Mouse (Mus musculus): ENCODE measurements at regions not wholly inside any gene's neighbourhood (a gene's known extent, or its start where the extent isn't known, plus 50 kb on each side); places are given as distances from the start of the nearest gene placed in this dataset.

- Histone ChIP-seq H3K27me3 (no peaks in the 10 kb centered on the region), H3K36me3 (no peaks in the 10 kb centered on the region), H3K27ac (replicated peaks) (no peak overlapping the region), H3K4me3 (no peak overlapping the region), H3K4me1 (no peaks in the 10 kb centered on the region), H3K9ac (replicated peaks) (no peak overlapping the region), H3K9me3 (no peaks in the 10 kb centered on the region), H3K4me2 (replicated peaks) (no peak overlapping the region)
- WGBS: 75% methylated on average over 4 of the region's 4 CpGs
- ATAC-seq (ENCODE audit: low FRiP score, low read depth): no peak
Measured at GRCm38 (mm10) chr8:115515647-115516046, 191.9 kb downstream of the Maf start.

- Histone ChIP-seq H3K9ac (replicated peaks) (no peak overlapping the region), H3K27me3 (no peaks in the 10 kb centered on the region), H3K4me1 (no peaks in the 10 kb centered on the region), H3K4me3 (no peak overlapping the region), H3K4me2 (replicated peaks) (no peak overlapping the region), H3K27ac (replicated peaks) (no peak overlapping the region), H3K36me3 (no peaks in the 10 kb centered on the region), H3K9me3 (no peaks in the 10 kb centered on the region)
- ATAC-seq (ENCODE audit: low FRiP score, low read depth): no peak
- WGBS: 78% methylated on average over 3 of the region's 3 CpGs
Measured at GRCm38 (mm10) chr8:115514485-115514884, 193.1 kb downstream of the Maf start.

GRCm38 (mm10) chr8:115507180-115507579 lies 200.4 kb downstream of the Maf start:
- H3K4me1 ChIP-seq: no peaks in the 10 kb centered on the region
- no peak overlapping the region for H3K9ac ChIP-seq (replicated peaks)
- WGBS: 91% methylated on average over 4 of the region's 4 CpGs
- H3K4me3 ChIP-seq: no peak overlapping the region
- no peak overlapping the region for H3K27ac ChIP-seq (replicated peaks)
- no peaks in the 10 kb centered on the region for H3K9me3 ChIP-seq
- H3K36me3 ChIP-seq: no peaks in the 10 kb centered on the region
- no peaks in the 10 kb centered on the region for H3K27me3 ChIP-seq
- no peak for ATAC-seq (ENCODE audit: low FRiP score, low read depth)
- no peak overlapping the region for H3K4me2 ChIP-seq (replicated peaks)

GRCm38 (mm10) chr8:115506741-115507140 lies 200.9 kb downstream of the Maf start:
- ATAC-seq (ENCODE audit: low FRiP score, low read depth): no peak
- Histone ChIP-seq H3K9ac (replicated peaks) (no peak overlapping the region), H3K4me1 (no peaks in the 10 kb centered on the region), H3K27me3 (no peaks in the 10 kb centered on the region), H3K27ac (replicated peaks) (no peak overlapping the region), H3K36me3 (no peaks in the 10 kb centered on the region), H3K4me3 (no peak overlapping the region), H3K4me2 (replicated peaks) (no peak overlapping the region), H3K9me3 (no peaks in the 10 kb centered on the region)
- WGBS: 77% methylated on average over 10 of the region's 10 CpGs

GRCm38 (mm10) chr8:115496016-115496415 lies 211.6 kb downstream of the Maf start:
- Histone ChIP-seq H3K4me1 (no peaks in the 10 kb centered on the region), H3K9me3 (no peaks in the 10 kb centered on the region), H3K27ac (replicated peaks) (no peak overlapping the region), H3K4me3 (no peak overlapping the region), H3K27me3 (no peaks in the 10 kb centered on the region), H3K36me3 (no peaks in the 10 kb centered on the region), H3K9ac (replicated peaks) (no peak overlapping the region), H3K4me2 (replicated peaks) (no peak overlapping the region)
- no peak for ATAC-seq (ENCODE audit: low FRiP score, low read depth)
- WGBS: 88% methylated on average over 1 of the region's 1 CpGs

- H3K36me3 ChIP-seq: no peaks in the 10 kb centered on the region
- H3K4me3 ChIP-seq: no peak overlapping the region
- WGBS: 92% methylated on average over 8 of the region's 8 CpGs
- H3K9ac ChIP-seq (replicated peaks): no peak overlapping the region
- H3K27ac ChIP-seq (replicated peaks): no peak overlapping the region
- ATAC-seq (ENCODE audit: low FRiP score, low read depth): no peak
- no peaks in the 10 kb centered on the region for H3K9me3 ChIP-seq
- no peaks in the 10 kb centered on the region for H3K27me3 ChIP-seq
- H3K4me2 ChIP-seq (replicated peaks): no peak overlapping the region
- no peaks in the 10 kb centered on the region for H3K4me1 ChIP-seq
Measured at GRCm38 (mm10) chr8:115494353-115494752, 213.2 kb downstream of the Maf start.

- no peak for ATAC-seq (ENCODE audit: low FRiP score, low read depth)
- no peaks in the 10 kb centered on the region for H3K36me3 ChIP-seq
- H3K9me3 ChIP-seq: no peaks in the 10 kb centered on the region
- no peaks in the 10 kb centered on the region for H3K4me1 ChIP-seq
- no peak overlapping the region for H3K4me2 ChIP-seq (replicated peaks)
- H3K27ac ChIP-seq (replicated peaks): no peak overlapping the region
- no peak overlapping the region for H3K4me3 ChIP-seq
- no peak overlapping the region for H3K9ac ChIP-seq (replicated peaks)
- H3K27me3 ChIP-seq: peaks cover 4% of the 10 kb centered on the region; the same call in 1 of the 2 replicates
- WGBS: 27% methylated on average over 3 of the region's 3 CpGs
Measured at GRCm38 (mm10) chr8:115486904-115487303, 220.7 kb downstream of the Maf start.

- Histone ChIP-seq H3K4me3 (no peak overlapping the region), H3K4me2 (replicated peaks) (no peak overlapping the region), H3K9me3 (no peaks in the 10 kb centered on the region), H3K36me3 (no peaks in the 10 kb centered on the region), H3K27ac (replicated peaks) (no peak overlapping the region), H3K27me3 (no peaks in the 10 kb centered on the region), H3K9ac (replicated peaks) (no peak overlapping the region), H3K4me1 (no peaks in the 10 kb centered on the region)
- no peak for ATAC-seq (ENCODE audit: low FRiP score, low read depth)
- WGBS: 56% methylated on average over 7 of the region's 7 CpGs
Measured at GRCm38 (mm10) chr8:115481136-115481535, 226.5 kb downstream of the Maf start.

- no peak for ATAC-seq (ENCODE audit: low FRiP score, low read depth)
- Histone ChIP-seq H3K4me3 (no peak overlapping the region), H3K4me2 (replicated peaks) (no peak overlapping the region), H3K27me3 (no peaks in the 10 kb centered on the region), H3K27ac (replicated peaks) (no peak overlapping the region), H3K9ac (replicated peaks) (no peak overlapping the region), H3K9me3 (no peaks in the 10 kb centered on the region), H3K36me3 (no peaks in the 10 kb centered on the region), H3K4me1 (no peaks in the 10 kb centered on the region)
- 86% methylated on average over 11 of the region's 11 CpGs for WGBS
Measured at GRCm38 (mm10) chr8:115478406-115479060, 229.1 kb downstream of the Maf start.

GRCm38 (mm10) chr8:115476071-115476470 lies 231.5 kb downstream of the Maf start:
- no peaks in the 10 kb centered on the region for H3K9me3 ChIP-seq
- no peak overlapping the region for H3K27ac ChIP-seq (replicated peaks)
- H3K9ac ChIP-seq (replicated peaks): no peak overlapping the region
- 91% methylated on average over 9 of the region's 9 CpGs for WGBS
- no peak overlapping the region for H3K4me3 ChIP-seq
- no peaks in the 10 kb centered on the region for H3K27me3 ChIP-seq
- no peaks in the 10 kb centered on the region for H3K4me1 ChIP-seq
- no peaks in the 10 kb centered on the region for H3K36me3 ChIP-seq
- no peak for ATAC-seq (ENCODE audit: low FRiP score, low read depth)
- no peak overlapping the region for H3K4me2 ChIP-seq (replicated peaks)

GRCm38 (mm10) chr8:115475156-115475555 lies 232.4 kb downstream of the Maf start:
- H3K4me2 ChIP-seq (replicated peaks): no peak overlapping the region
- WGBS: 87% methylated on average over 10 of the region's 10 CpGs

GRCm38 (mm10) chr8:115473974-115474373 lies 233.6 kb downstream of the Maf start:
- Histone ChIP-seq H3K4me2 (replicated peaks) (no peak overlapping the region), H3K4me3 (no peak overlapping the region), H3K9me3 (no peaks in the 10 kb centered on the region), H3K4me1 (no peaks in the 10 kb centered on the region), H3K36me3 (no peaks in the 10 kb centered on the region), H3K9ac (replicated peaks) (no peak overlapping the region), H3K27ac (replicated peaks) (no peak overlapping the region), H3K27me3 (no peaks in the 10 kb centered on the region)
- 74% methylated on average over 8 of the region's 8 CpGs for WGBS
- ATAC-seq (ENCODE audit: low FRiP score, low read depth): no peak

More at GRCm38 (mm10) chr8:115475156-115475555, 232.4 kb downstream of the Maf start:
- no peaks in the 10 kb centered on the region for H3K4me1 ChIP-seq
- H3K27me3 ChIP-seq: no peaks in the 10 kb centered on the region
- no peaks in the 10 kb centered on the region for H3K9me3 ChIP-seq
- no peak overlapping the region for H3K9ac ChIP-seq (replicated peaks)
- H3K4me3 ChIP-seq: no peak overlapping the region
- no peaks in the 10 kb centered on the region for H3K36me3 ChIP-seq
- ATAC-seq (ENCODE audit: low FRiP score, low read depth): no peak
- H3K27ac ChIP-seq (replicated peaks): no peak overlapping the region

- 49% methylated on average over 9 of the region's 9 CpGs for WGBS
Measured at GRCm38 (mm10) chr8:115466553-115466952, 241.0 kb downstream of the Maf start.

More at GRCm38 (mm10) chr8:115466553-115466952, 241.0 kb downstream of the Maf start:
- no peak overlapping the region for H3K27ac ChIP-seq (replicated peaks)
- H3K27me3 ChIP-seq: peaks cover 6% of the 10 kb centered on the region
- peaks cover 4% of the 10 kb centered on the region; the same call in 1 of the 2 replicates for H3K4me1 ChIP-seq
- no peaks in the 10 kb centered on the region for H3K36me3 ChIP-seq
- H3K9me3 ChIP-seq: no peaks in the 10 kb centered on the region
- 0 out of 2 replicates have a peak, but pooled peaks have one; percentile 23 for ATAC-seq (ENCODE audit: low FRiP score, low read depth)
- H3K4me2 ChIP-seq (replicated peaks): no peak overlapping the region
- H3K4me3 ChIP-seq: no peak overlapping the region
- H3K9ac ChIP-seq (replicated peaks): no peak overlapping the region

Data from midbrain, embryonic 12.5 days (tissue).